Mouse (Mus musculus) stomach, embryonic 16.5 days (tissue): ENCODE measurements around the gene Trio. TPM values are rescaled to one million over a fixed set of nuclear protein-coding genes. Genes with fewer than 3 reads are reported as not detected.
A peak's percentile ranks its signal among the peaks of the same experiment; 100 is the strongest.

ENCODE experiments used
- ATAC-seq: fragments of 200-750 bp; cut with Nextera tagmentation; 2 replicates; pipeline ENCODE4 v1.8.0; 2017; ENCODE audit warnings: moderate number of reproducible peaks, moderate TSS enrichment; ENCODE audit not compliant: insufficient read depth, low FRiP score
- H3K27ac ChIP-seq: fragments of 300-500 bp; sonication (generic); 2 replicates; pipeline ENCODE4 v1.5.1; 2014; ENCODE audit warnings: low read length
- H3K27me3 ChIP-seq: fragments of 300-500 bp; sonication (generic); 2 replicates; pipeline ENCODE4 v1.6.1; 2014; ENCODE audit warnings: low read length, control low read depth, mixed read lengths; ENCODE audit not compliant: control insufficient read depth, insufficient read depth
- H3K36me3 ChIP-seq: fragments of 300-500 bp; sonication (generic); 2 replicates; pipeline ENCODE4 v1.6.1; 2014; ENCODE audit warnings: low read length; ENCODE audit not compliant: control insufficient read depth, insufficient read depth
- H3K4me1 ChIP-seq: fragments of 300-500 bp; sonication (generic); 2 replicates; pipeline ENCODE4 v1.6.1; 2014; ENCODE audit warnings: low read length, control low read depth, mixed read lengths; ENCODE audit not compliant: control insufficient read depth, insufficient read depth
- H3K4me2 ChIP-seq: fragments of 300-500 bp; sonication (generic); 2 replicates; pipeline ENCODE4 v1.6.1; 2014; ENCODE audit warnings: low read depth, low read length, mixed read lengths
- H3K4me3 ChIP-seq: fragments of 300-500 bp; sonication (generic); replicated peaks from 2 replicates; pipeline ENCODE4 v1.5.1; 2014; ENCODE audit warnings: mild to moderate bottlenecking, low read length
- H3K9ac ChIP-seq: fragments of 300-500 bp; sonication (generic); 2 replicates; pipeline ENCODE4 v1.6.1; 2014; ENCODE audit warnings: low read length
- H3K9me3 ChIP-seq: fragments of 300-500 bp; sonication (generic); replicated peaks from 2 replicates; pipeline ENCODE4 v1.6.1; 2016; ENCODE audit warnings: low read length, control low read depth; ENCODE audit not compliant: control insufficient read depth
- WGBS: fragments of 180-500 bp; shearing (Covaris S2); extraction: QIAGEN DNeasy Blood & Tissue Kit; methylation state at CpG from one replicate; pipeline ENCODE4 v1.1.7; 2014; 5-methylcytosine and 5-hydroxymethylcytosine counted together
- polyA plus RNA-seq: library from polyadenylated mRNA; unstranded; fragments of >200 nt; fragmentation: Nextera tagmentation; extraction: Ambion mirVana; gene quantifications from 2 replicates; pipeline ENCODE4 v1.2.1, GENCODE M21; 2015

The Trio gene
- polyA plus RNA-seq, 1 experiment from 2014 or later = 22.9 TPM

DNA sequence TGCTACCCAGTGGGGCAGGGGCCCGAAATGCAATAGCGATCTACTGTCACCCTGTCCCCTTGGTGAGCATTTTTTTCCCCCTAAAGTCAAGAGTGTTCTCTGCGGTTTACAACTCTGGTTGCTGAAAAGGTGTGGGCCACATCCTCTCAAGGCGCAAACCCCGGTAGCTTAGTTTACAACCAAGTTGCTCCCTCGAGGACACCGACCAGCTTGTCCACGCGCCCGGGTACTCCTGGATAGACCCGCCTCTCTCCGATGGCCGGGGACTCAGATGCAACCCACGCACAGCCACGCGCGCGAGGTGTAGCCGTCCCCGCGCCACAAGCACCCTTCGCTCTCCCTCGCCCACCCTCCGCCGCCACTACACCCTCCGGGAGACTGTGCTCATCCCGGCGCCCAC, 344.7 kb downstream of the Trio start:
- 0 out of 2 replicates have a peak overlapping the region, but pooled peaks have one; percentile 14 for H3K27ac ChIP-seq
- no peak; the same call in 1 of the 2 replicates for ATAC-seq
- peak overlapping the region; percentile 76 for H3K4me3 ChIP-seq
- no peaks in the 10 kb centered on the region for H3K9me3 ChIP-seq
- H3K4me1 ChIP-seq = peaks cover 16% of the 10 kb centered on the region
- no peaks in the 10 kb centered on the region for H3K27me3 ChIP-seq
- peak overlapping the region; percentile 86 for H3K9ac ChIP-seq
- WGBS = 1% methylated on average over 27 of the region's 28 CpGs
- peak overlapping the region; percentile 93 for H3K4me2 ChIP-seq
- no peaks in the 10 kb centered on the region for H3K36me3 ChIP-seq

Other genes starting within 250 kb of the Trio start
- 0.04 and 0.07 TPM in 2 replicates for gene Dnah5, start 177.9 kb upstream of the Trio start, polyA plus RNA-seq